Mouse (Mus musculus): ENCODE data around the gene Sez6l.

Gene Sez6l

GRCm38 (mm10) chr5:112533312-112534075, 43.5 kb downstream of the Sez6l start:
- peak; percentile 27 for DNase-seq

- no peak for DNase-seq
Observed at GRCm38 (mm10) chr5:112532894-112533293, 44.1 kb downstream of the Sez6l start.

GRCm38 (mm10) chr5:112532210-112532609, 44.8 kb downstream of the Sez6l start:
- no peak for DNase-seq

- DNase-seq: no peak
Observed at GRCm38 (mm10) chr5:112531111-112531510, 45.9 kb downstream of the Sez6l start.

- DNase-seq: no peak
Observed at GRCm38 (mm10) chr5:112526936-112527335, 50.0 kb downstream of the Sez6l start.

GRCm38 (mm10) chr5:112526435-112526834, 50.5 kb downstream of the Sez6l start:
- DNase-seq: no peak

- no peak for DNase-seq
Observed at GRCm38 (mm10) chr5:112525980-112526379, 51.0 kb downstream of the Sez6l start.

- DNase-seq: no peak
Observed at GRCm38 (mm10) chr5:112525271-112525670, 51.7 kb downstream of the Sez6l start.

- DNase-seq: no peak
Observed at GRCm38 (mm10) chr5:112523796-112524195, 53.2 kb downstream of the Sez6l start.

GRCm38 (mm10) chr5:112523331-112523730, 53.7 kb downstream of the Sez6l start:
- DNase-seq: no peak

- DNase-seq: no peak
Observed at GRCm38 (mm10) chr5:112521703-112522527, 55.1 kb downstream of the Sez6l start.

- DNase-seq: peak; percentile 85
Observed at GRCm38 (mm10) chr5:112520826-112521702, 55.9 kb downstream of the Sez6l start.

GRCm38 (mm10) chr5:112518773-112519172, 58.2 kb downstream of the Sez6l start:
- no peak for DNase-seq

GRCm38 (mm10) chr5:112517454-112517853, 59.5 kb downstream of the Sez6l start:
- no peak for DNase-seq

GRCm38 (mm10) chr5:112516527-112516926, 60.5 kb downstream of the Sez6l start:
- no peak for DNase-seq

GRCm38 (mm10) chr5:112510351-112510750, 66.6 kb downstream of the Sez6l start:
- no peak for DNase-seq

GRCm38 (mm10) chr5:112509916-112510315, 67.1 kb downstream of the Sez6l start:
- DNase-seq: no peak

GRCm38 (mm10) chr5:112505595-112505994, 71.4 kb downstream of the Sez6l start:
- DNase-seq: peak; percentile 47

GRCm38 (mm10) chr5:112501384-112501783, 75.6 kb downstream of the Sez6l start:
- DNase-seq: no peak

GRCm38 (mm10) chr5:112499918-112500682, 76.9 kb downstream of the Sez6l start:
- no peak for DNase-seq

GRCm38 (mm10) chr5:112498921-112499917, 77.8 kb downstream of the Sez6l start:
- DNase-seq: no peak

All from embryo, embryonic 11 days (tissue).